Mouse (Mus musculus): Measurements from ENCODE around the gene Sorcs3. TPM values are rescaled to one million over a fixed set of nuclear protein-coding genes. Genes with fewer than 3 reads are reported as not detected.

Gene Sorcs3
- total and polyA plus RNA-seq, 3 experiments = not detected

- TF ChIP-seq POLR2A (IDR thresholded peaks at IDR 0.05; ENCODE audit: insufficient read depth, low read depth, low read length) (no peak), CTCF (IDR thresholded peaks at IDR 0.05) (no peak), EP300 (IDR thresholded peaks at IDR 0.05; ENCODE audit: insufficient read depth, low read depth, low read length) (no peak)
- H3K27me3 ChIP-seq (ENCODE audit: control insufficient read depth, insufficient read depth, low read length) = no peaks in the 10 kb centered on the region
- no peak overlapping the region for H3K9ac ChIP-seq (ENCODE audit: low read depth, low read length)
- H3K4me1 ChIP-seq (ENCODE audit: control insufficient read depth, insufficient read depth, low read length) = no peaks in the 10 kb centered on the region
- no peak for DNase-seq
- H3K79me2 ChIP-seq (replicated peaks; ENCODE audit: control insufficient read depth, insufficient read depth, low read length) = no peaks in the 10 kb centered on the region
- H3K36me3 ChIP-seq (ENCODE audit: control insufficient read depth, insufficient read depth, low read length) = no peaks in the 10 kb centered on the region
- no peak overlapping the region for H3K4me3 ChIP-seq
- H3K27ac ChIP-seq = no peak overlapping the region
- 40% methylated on average over 5 of the region's 5 CpGs for WGBS
- intact Hi-C loops (cut with DNase I) = no loop called here
Measured at GRCm38 (mm10) chr19:48820493-48821282, 614.9 kb downstream of the Sorcs3 start.

- Histone ChIP-seq H3K4me1 (ENCODE audit: control insufficient read depth, insufficient read depth, low read length) (no peaks in the 10 kb centered on the region), H3K27ac (no peak overlapping the region), H3K27me3 (ENCODE audit: control insufficient read depth, insufficient read depth, low read length) (no peaks in the 10 kb centered on the region), H3K9ac (ENCODE audit: low read depth, low read length) (no peak overlapping the region), H3K36me3 (ENCODE audit: control insufficient read depth, insufficient read depth, low read length) (no peaks in the 10 kb centered on the region), H3K4me3 (no peak overlapping the region), H3K79me2 (replicated peaks; ENCODE audit: control insufficient read depth, insufficient read depth, low read length) (no peaks in the 10 kb centered on the region)
- intact Hi-C loops (cut with DNase I) = no loop called here
- no peak for DNase-seq
- 64% methylated on average over 3 of the region's 3 CpGs for WGBS
- no peak for TF ChIP-seq POLR2A (IDR thresholded peaks at IDR 0.05; ENCODE audit: insufficient read depth, low read depth, low read length)
- TF ChIP-seq CTCF (IDR thresholded peaks at IDR 0.05) = no peak
- no peak for TF ChIP-seq EP300 (IDR thresholded peaks at IDR 0.05; ENCODE audit: insufficient read depth, low read depth, low read length)
Measured at GRCm38 (mm10) chr19:48821283-48821715, 615.5 kb downstream of the Sorcs3 start.

GRCm38 (mm10) chr19:48834342-48834741 lies 628.5 kb downstream of the Sorcs3 start:
- WGBS = 60% methylated on average over 3 of the region's 3 CpGs
- H3K4me3 ChIP-seq = no peak overlapping the region

GRCm38 (mm10) chr19:48839418-48839817 lies 633.6 kb downstream of the Sorcs3 start:
- Histone ChIP-seq H3K36me3 (ENCODE audit: control insufficient read depth, insufficient read depth, low read length) (no peaks in the 10 kb centered on the region), H3K27me3 (ENCODE audit: control insufficient read depth, insufficient read depth, low read length) (no peaks in the 10 kb centered on the region), H3K4me1 (ENCODE audit: control insufficient read depth, insufficient read depth, low read length) (no peaks in the 10 kb centered on the region), H3K79me2 (replicated peaks; ENCODE audit: control insufficient read depth, insufficient read depth, low read length) (no peaks in the 10 kb centered on the region), H3K27ac (no peak overlapping the region), H3K9ac (ENCODE audit: low read depth, low read length) (no peak overlapping the region), H3K4me3 (no peak overlapping the region)
- DNase-seq = no peak
- intact Hi-C loops (cut with DNase I) = no loop called here
- 65% methylated on average over 4 of the region's 4 CpGs for WGBS
- no peak for TF ChIP-seq EP300 (IDR thresholded peaks at IDR 0.05; ENCODE audit: insufficient read depth, low read depth, low read length)
- TF ChIP-seq POLR2A (IDR thresholded peaks at IDR 0.05; ENCODE audit: insufficient read depth, low read depth, low read length) = no peak

More at GRCm38 (mm10) chr19:48834342-48834741, 628.5 kb downstream of the Sorcs3 start:
- intact Hi-C loops (cut with DNase I) = no loop called here
- DNase-seq = no peak
- TF ChIP-seq EP300 (IDR thresholded peaks at IDR 0.05; ENCODE audit: insufficient read depth, low read depth, low read length) (no peak), CTCF (IDR thresholded peaks at IDR 0.05) (no peak), POLR2A (IDR thresholded peaks at IDR 0.05; ENCODE audit: insufficient read depth, low read depth, low read length) (no peak)
- Histone ChIP-seq H3K9ac (ENCODE audit: low read depth, low read length) (no peak overlapping the region), H3K79me2 (replicated peaks; ENCODE audit: control insufficient read depth, insufficient read depth, low read length) (no peaks in the 10 kb centered on the region), H3K27me3 (ENCODE audit: control insufficient read depth, insufficient read depth, low read length) (no peaks in the 10 kb centered on the region), H3K4me1 (ENCODE audit: control insufficient read depth, insufficient read depth, low read length) (no peaks in the 10 kb centered on the region), H3K27ac (no peak overlapping the region), H3K36me3 (ENCODE audit: control insufficient read depth, insufficient read depth, low read length) (no peaks in the 10 kb centered on the region)

- Histone ChIP-seq H3K4me1 (ENCODE audit: control insufficient read depth, insufficient read depth, low read length) (no peaks in the 10 kb centered on the region), H3K27me3 (ENCODE audit: control insufficient read depth, insufficient read depth, low read length) (no peaks in the 10 kb centered on the region), H3K4me3 (no peak overlapping the region), H3K79me2 (replicated peaks; ENCODE audit: control insufficient read depth, insufficient read depth, low read length) (no peaks in the 10 kb centered on the region), H3K9ac (ENCODE audit: low read depth, low read length) (no peak overlapping the region), H3K36me3 (ENCODE audit: control insufficient read depth, insufficient read depth, low read length) (no peaks in the 10 kb centered on the region), H3K27ac (no peak overlapping the region)
- intact Hi-C loops (cut with DNase I) = no loop called here
- DNase-seq = no peak
- TF ChIP-seq POLR2A (IDR thresholded peaks at IDR 0.05; ENCODE audit: insufficient read depth, low read depth, low read length) (no peak), EP300 (IDR thresholded peaks at IDR 0.05; ENCODE audit: insufficient read depth, low read depth, low read length) (no peak), CTCF (IDR thresholded peaks at IDR 0.05) (no peak)
- 65% methylated on average over 3 of the region's 3 CpGs for WGBS
Measured at GRCm38 (mm10) chr19:48847700-48848099, 641.9 kb downstream of the Sorcs3 start.

- no peak for TF ChIP-seq EP300 (IDR thresholded peaks at IDR 0.05; ENCODE audit: insufficient read depth, low read depth, low read length)
- TF ChIP-seq POLR2A (IDR thresholded peaks at IDR 0.05; ENCODE audit: insufficient read depth, low read depth, low read length) = no peak
- TF ChIP-seq CTCF (IDR thresholded peaks at IDR 0.05) = no peak
- Histone ChIP-seq H3K4me3 (no peak overlapping the region), H3K4me1 (ENCODE audit: control insufficient read depth, insufficient read depth, low read length) (no peaks in the 10 kb centered on the region), H3K79me2 (replicated peaks; ENCODE audit: control insufficient read depth, insufficient read depth, low read length) (no peaks in the 10 kb centered on the region), H3K9ac (ENCODE audit: low read depth, low read length) (no peak overlapping the region), H3K27ac (no peak overlapping the region), H3K27me3 (ENCODE audit: control insufficient read depth, insufficient read depth, low read length) (no peaks in the 10 kb centered on the region), H3K36me3 (ENCODE audit: control insufficient read depth, insufficient read depth, low read length) (no peaks in the 10 kb centered on the region)
- WGBS = 61% methylated on average over 1 of the region's 1 CpGs
- DNase-seq = no peak
- intact Hi-C loops (cut with DNase I) = no loop called here
Measured at GRCm38 (mm10) chr19:48850466-48850865, 644.6 kb downstream of the Sorcs3 start.

Measured in heart, adult 2 months (tissue).